Mouse (Mus musculus) left cerebral cortex, adult 6 months (tissue): ENCODE measurements around the gene Nfkbid. TPM values are rescaled to one million over a fixed set of nuclear protein-coding genes. Genes with fewer than 3 reads are reported as not detected.

Experiments used
- long read RNA-seq, 2 experiments: library from polyadenylated mRNA; unstranded; transcript quantifications; one replicate each; pipeline ENCODE4 v2.0.0; 2019 to 2020
- polyA plus RNA-seq: library from polyadenylated mRNA; unstranded; fragments of <200 nt; fragmentation: Nextera tagmentation; gene quantifications from 2 replicates; pipeline ENCODE4 v1.2.3, GENCODE M21; 2021

The Nfkbid gene
- 0.63 and 0.77 TPM in 2 replicates for polyA plus RNA-seq
- long read RNA-seq, experiment 1, partial matches to known transcripts = 3 of 8 reads
- long read RNA-seq, experiment 1, other reads (novel, unspliced or antisense) = 2 of 8 reads
- long read RNA-seq, experiment 2, partial matches to known transcripts = 0 of 1 reads
- long read RNA-seq, experiment 2, other reads (novel, unspliced or antisense) = 1 of 1 reads

GRCm38 (mm10) chr7:30421175-30421889 is at the start of gene Nfkbid:
TSS of gene Nfkbid (plus strand) at chr7:30421732.

DNA sequence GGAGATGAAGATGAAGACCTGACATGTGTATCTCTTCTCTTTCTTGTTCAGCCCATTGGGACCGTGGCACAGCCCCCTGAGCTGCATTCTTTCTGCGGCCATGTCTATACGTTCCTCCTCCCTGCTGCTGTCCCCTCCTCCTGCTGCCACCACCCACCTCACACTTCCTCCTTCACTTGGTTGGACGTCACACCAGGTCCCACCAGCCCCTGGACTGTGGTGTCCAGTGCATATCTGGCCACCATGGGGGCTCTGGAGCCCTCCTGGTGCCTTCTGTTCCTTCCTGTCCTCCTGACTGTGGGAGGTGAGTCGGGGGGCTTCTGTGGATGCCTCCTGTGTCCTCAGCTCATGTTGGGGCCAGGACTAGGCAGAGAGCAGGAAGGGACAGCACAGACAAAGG is 7.9 kb upstream of the Nfkbid start, which contains the start of gene Tyrobp:
Gene Tyrobp (plus strand): TSS at position 165 of the 400 bp plus-strand sequence.

DNA sequence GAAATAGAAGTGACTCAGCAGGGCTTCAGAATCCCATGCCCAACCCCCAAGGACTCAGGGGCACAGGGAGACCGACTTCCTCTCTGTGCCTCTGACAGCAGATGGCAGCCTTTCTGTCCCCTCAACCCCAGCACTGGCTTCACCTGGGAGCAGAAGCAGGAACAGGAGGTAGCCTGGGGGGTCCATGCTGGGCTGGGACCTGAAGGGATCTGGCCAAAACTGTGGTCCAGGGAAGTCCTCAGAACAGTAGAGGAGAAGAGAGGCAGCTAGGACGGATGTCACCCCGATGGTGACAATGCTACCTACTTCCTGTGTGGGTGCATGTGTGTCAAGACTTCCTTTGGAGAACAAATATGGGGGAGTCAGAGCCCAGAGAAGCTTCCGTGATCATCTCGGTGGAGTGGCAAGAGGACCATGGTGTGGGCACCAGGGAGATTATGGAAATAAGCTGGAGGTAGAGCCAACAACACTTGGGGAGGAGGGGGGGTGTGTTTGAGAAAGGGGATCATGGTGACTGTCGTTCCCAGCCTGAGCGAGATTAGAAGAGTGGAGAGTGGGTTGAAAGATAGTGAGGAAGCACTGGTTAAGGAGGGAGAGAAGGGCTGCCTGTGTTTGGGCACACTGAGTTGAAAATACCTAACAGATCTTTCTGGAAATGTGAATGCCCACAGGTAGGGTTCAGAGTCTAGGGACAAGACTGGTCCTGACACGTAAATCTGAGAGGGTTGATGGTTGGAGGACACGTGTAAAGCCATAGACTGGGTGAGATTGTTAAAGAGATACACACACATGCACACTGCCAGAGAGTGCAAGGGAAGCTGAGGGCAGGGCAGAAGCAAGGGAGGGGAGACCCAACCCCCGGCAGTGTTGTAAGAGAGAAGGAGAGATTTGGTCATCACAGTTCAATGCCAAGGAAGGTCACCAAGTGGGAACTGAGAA is 1.7 kb upstream of the Nfkbid start, which contains the start of gene Hcst:
Gene Hcst (minus strand): TSS at position 294 of the 939 bp plus-strand sequence.

DNA sequence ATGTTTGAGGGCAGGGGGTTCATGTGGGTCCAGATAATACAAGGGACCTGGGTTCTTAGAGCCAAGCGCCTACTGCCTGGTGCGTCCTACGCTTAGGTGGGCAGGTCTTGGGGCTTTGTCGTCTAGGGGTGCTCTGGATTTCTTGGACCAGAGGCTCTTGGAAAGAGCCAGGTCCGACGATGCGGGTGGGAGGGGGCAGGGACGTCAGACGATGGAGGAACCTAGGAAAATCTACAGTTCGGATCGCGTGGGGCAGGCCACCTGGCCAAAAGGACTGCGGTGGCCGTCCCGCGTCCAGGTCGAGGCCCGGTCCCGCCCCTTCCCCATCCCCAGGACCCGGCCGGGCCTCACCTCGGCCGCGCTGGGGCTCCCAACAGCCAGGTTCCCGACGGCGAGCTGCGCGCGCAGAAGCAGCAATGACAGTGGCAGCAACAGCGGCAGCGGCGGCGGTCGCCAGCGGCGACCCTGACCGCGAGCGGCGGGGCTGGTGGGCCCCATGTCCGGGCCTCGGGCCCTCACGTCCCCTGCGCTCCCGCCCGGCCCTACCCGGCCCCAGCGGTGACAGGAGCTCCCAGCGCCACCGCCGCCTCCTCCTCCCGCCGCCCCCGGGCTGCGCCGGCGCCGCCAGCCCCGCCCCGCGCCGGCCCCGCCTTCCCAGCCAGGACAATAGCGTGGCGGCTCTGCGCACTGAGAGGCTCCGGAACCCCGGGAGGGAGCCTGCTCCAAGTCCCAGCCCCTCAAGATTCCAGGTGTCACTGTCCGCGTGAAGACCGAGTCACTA is 23.6 kb downstream of the Nfkbid start, which contains the start of gene Aplp1:
Gene Aplp1 (minus strand): TSS at position 565 of the 781 bp plus-strand sequence.

DNA sequence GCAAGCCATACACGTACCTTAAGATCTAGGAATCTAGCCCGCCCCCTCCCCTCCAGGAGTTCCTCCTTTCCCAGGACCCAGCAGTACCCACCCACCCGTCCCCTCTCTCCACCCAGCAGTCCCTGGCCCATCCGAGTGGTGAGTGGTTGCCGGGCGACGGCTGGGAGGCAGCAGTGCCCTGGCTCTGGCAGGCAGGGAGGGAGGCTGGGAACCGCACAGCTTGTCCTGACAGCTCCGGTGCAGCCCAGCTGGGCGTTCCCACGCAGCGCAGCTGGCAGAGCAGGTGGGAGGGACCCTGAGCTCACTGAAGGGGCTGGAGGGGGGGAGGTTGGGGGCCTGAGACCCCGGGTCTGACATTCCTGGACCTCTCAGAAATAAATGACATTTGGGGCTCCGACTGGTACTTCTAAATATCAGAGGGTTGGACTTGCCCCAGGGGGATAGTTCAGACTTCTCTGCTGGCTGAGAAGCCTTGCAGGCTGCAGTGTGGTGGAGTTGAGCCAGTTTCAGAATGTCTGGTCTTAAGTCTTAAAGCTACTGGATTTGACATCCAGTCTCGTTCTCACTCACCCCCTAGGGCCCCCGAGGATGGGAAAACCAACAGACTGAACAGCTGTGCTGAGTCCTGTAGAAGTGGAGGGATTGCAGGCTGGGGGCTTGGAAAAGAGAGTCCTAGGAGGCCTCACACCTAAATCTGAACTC is 36.2 kb downstream of the Nfkbid start, which contains the start of the genes Kirrel2 and Nphs1:
Gene Kirrel2 (minus strand): TSS at position 62 of the 702 bp plus-strand sequence.
Gene Nphs1 (plus strand): TSS at position 687 of the 702 bp plus-strand sequence.

Other genes starting within 250 kb of the Nfkbid start
- 16.1 and 18.0 TPM in 2 replicates for gene Cox7a1, start 237.6 kb upstream of the Nfkbid start, polyA plus RNA-seq
- gene Capns1, start 222.9 kb upstream of the Nfkbid start, polyA plus RNA-seq = 33.9 and 42.1 TPM in 2 replicates
- 137 and 163 TPM in 2 replicates for gene Polr2i, start 189.8 kb upstream of the Nfkbid start, polyA plus RNA-seq
- 249 and 338 TPM in 2 replicates for gene Tbcb, start 189.5 kb upstream of the Nfkbid start, polyA plus RNA-seq
- not detected in 2 replicates for gene Ovol3, start 186.0 kb upstream of the Nfkbid start, polyA plus RNA-seq
- gene Thap8, start 141.6 kb upstream of the Nfkbid start, polyA plus RNA-seq = 0.15 and 0.24 TPM in 2 replicates
- 0.26 and 0.46 TPM in 2 replicates for gene Wdr62, start 141.3 kb upstream of the Nfkbid start, polyA plus RNA-seq
- gene Clip3, start 130.0 kb upstream of the Nfkbid start, polyA plus RNA-seq = 112 and 324 TPM in 2 replicates
- 144 and 154 TPM in 2 replicates for gene Alkbh6, start 113.0 kb upstream of the Nfkbid start, polyA plus RNA-seq
- gene Syne4, start 106.9 kb upstream of the Nfkbid start, polyA plus RNA-seq = 0.79 and 1.5 TPM in 2 replicates
- gene E130208F15Rik, start 100.0 kb upstream of the Nfkbid start, polyA plus RNA-seq = 4.9 TPM in 1 of 2 replicates, not detected in the other
- 22.9 and 31.6 TPM in 2 replicates for gene Sdhaf1, start 97.8 kb upstream of the Nfkbid start, polyA plus RNA-seq
- gene Lrfn3, start 59.0 kb upstream of the Nfkbid start, polyA plus RNA-seq = 4.3 and 5.7 TPM in 2 replicates
- 109 and 120 TPM in 2 replicates for gene Tyrobp, start 8.0 kb upstream of the Nfkbid start, polyA plus RNA-seq
- gene Hcst, start 1.9 kb upstream of the Nfkbid start, polyA plus RNA-seq = 3.4 TPM in 2 replicates
- gene Aplp1, start 23.8 kb downstream of the Nfkbid start, polyA plus RNA-seq = 261 and 1,018 TPM in 2 replicates
- 2.8 and 3.5 TPM in 2 replicates for gene Kirrel2, start 36.0 kb downstream of the Nfkbid start, polyA plus RNA-seq
- 0.39 and 0.83 TPM in 2 replicates for gene Nphs1, start 36.6 kb downstream of the Nfkbid start, polyA plus RNA-seq
- gene Prodh2, start 71.9 kb downstream of the Nfkbid start, polyA plus RNA-seq = not detected in 2 replicates
- gene Arhgap33, start 113.3 kb downstream of the Nfkbid start, polyA plus RNA-seq = 42.0 and 69.4 TPM in 2 replicates
- gene Hspb6, start 130.4 kb downstream of the Nfkbid start, polyA plus RNA-seq = 4.9 and 7.6 TPM in 2 replicates
- 0.69 and 2.1 TPM in 2 replicates for gene Proser3, start 130.6 kb downstream of the Nfkbid start, polyA plus RNA-seq
- 54.8 and 66.6 TPM in 2 replicates for gene Lin37, start 138.1 kb downstream of the Nfkbid start, polyA plus RNA-seq
- 108 and 133 TPM in 2 replicates for gene U2af1l4, start 141.6 kb downstream of the Nfkbid start, polyA plus RNA-seq
- gene Gm49396, start 141.6 kb downstream of the Nfkbid start, polyA plus RNA-seq = 0.67 and 0.75 TPM in 2 replicates
- 187 and 210 TPM in 2 replicates for gene Psenen, start 141.9 kb downstream of the Nfkbid start, polyA plus RNA-seq
- 0.55 and 1.2 TPM in 2 replicates for gene Igflr1, start 143.7 kb downstream of the Nfkbid start, polyA plus RNA-seq
- 2.0 and 3.6 TPM in 2 replicates for gene Kmt2b, start 167.0 kb downstream of the Nfkbid start, polyA plus RNA-seq
- gene Zbtb32, start 177.2 kb downstream of the Nfkbid start, polyA plus RNA-seq = 0.36 TPM in 1 of 2 replicates, not detected in the other
- 0.13 and 0.23 TPM in 2 replicates for gene Upk1a, start 191.1 kb downstream of the Nfkbid start, polyA plus RNA-seq
- gene Cox6b1, start 204.4 kb downstream of the Nfkbid start, polyA plus RNA-seq = 2,467 and 2,532 TPM in 2 replicates
- gene Etv2, start 214.1 kb downstream of the Nfkbid start, polyA plus RNA-seq = not detected in 2 replicates
- 112 and 122 TPM in 2 replicates for gene Rbm42, start 228.6 kb downstream of the Nfkbid start, polyA plus RNA-seq
- 3.6 and 4.0 TPM in 2 replicates for gene Haus5, start 243.3 kb downstream of the Nfkbid start, polyA plus RNA-seq
- gene Pmis2, start 249.9 kb downstream of the Nfkbid start, polyA plus RNA-seq = not detected in 2 replicates